Mouse (Mus musculus) limb, embryonic 14.5 days (tissue): Measurements from ENCODE around the gene Mettl3. TPM values are rescaled to one million over a fixed set of nuclear protein-coding genes. Genes with fewer than 3 reads are reported as not detected.
"Not testable (repeated sequence)": the region's sequence is repeated elsewhere in the genome, so short reads cannot be mapped to it uniquely, and the experiment has no call there.

Experiments used
- ATAC-seq: fragments of 200-750 bp; cut with Nextera tagmentation; 2 replicates; pipeline ENCODE4 v1.8.0; 2017; ENCODE audit warnings: low read depth, moderate number of reproducible peaks, moderate TSS enrichment; ENCODE audit not compliant: low FRiP score
- DNase-seq: peaks from one replicate; pipeline ENCODE4 v3.0.0-alpha.2; 2015; ENCODE audit warnings: low spot score
- H3K27ac ChIP-seq: fragments of 300-500 bp; sonication (generic); replicated peaks from 2 replicates; pipeline ENCODE4 v1.5.1; 2014; ENCODE audit warnings: low read depth, mild to moderate bottlenecking, low read length, moderate library complexity, mixed read lengths
- H3K27me3 ChIP-seq: fragments of 300-500 bp; sonication (generic); 2 replicates; pipeline ENCODE4 v1.6.1; 2014; ENCODE audit warnings: low read length, mixed read lengths; ENCODE audit not compliant: control insufficient read depth, insufficient read depth
- H3K36me3 ChIP-seq: fragments of 300-500 bp; sonication (generic); 2 replicates; pipeline ENCODE4 v1.6.1; 2014; ENCODE audit warnings: mild to moderate bottlenecking, low read length, moderate library complexity, mixed read lengths; ENCODE audit not compliant: control insufficient read depth, insufficient read depth
- H3K4me1 ChIP-seq: fragments of 300-500 bp; sonication (generic); 2 replicates; pipeline ENCODE4 v1.6.1; 2014; ENCODE audit warnings: antibody characterized with exemption, low read length, mixed read lengths; ENCODE audit not compliant: control insufficient read depth, insufficient read depth
- H3K4me2 ChIP-seq: fragments of 300-500 bp; sonication (generic); replicated peaks from 2 replicates; pipeline ENCODE4 v1.6.1; 2014; ENCODE audit warnings: low read depth, mild to moderate bottlenecking, low read length, moderate library complexity; ENCODE audit not compliant: severe bottlenecking
- H3K4me3 ChIP-seq: fragments of 300-500 bp; sonication (generic); replicated peaks from 2 replicates; pipeline ENCODE4 v1.5.1; 2014; ENCODE audit warnings: low read length
- H3K9ac ChIP-seq: fragments of 300-500 bp; sonication (generic); 2 replicates; pipeline ENCODE4 v1.6.1; 2014; ENCODE audit warnings: mild to moderate bottlenecking, low read depth, low read length, moderate library complexity; ENCODE audit not compliant: severe bottlenecking
- H3K9me3 ChIP-seq: fragments of 300-500 bp; sonication (generic); 2 replicates; pipeline ENCODE4 v1.6.1; 2016; ENCODE audit warnings: low read length; ENCODE audit not compliant: control insufficient read depth
- POLR2A ChIP-seq: fragments of 200-500 bp; IDR thresholded peaks from 2 replicates; pipeline ENCODE4 v1.8.0; 2012; ENCODE audit warnings: inconsistent platforms, mild to moderate bottlenecking, moderate library complexity, borderline replicate concordance; ENCODE audit not compliant: insufficient read depth, insufficient read length; ENCODE audit errors: extremely low read depth
- WGBS: fragments of 180-500 bp; shearing (Covaris S2); extraction: QIAGEN DNeasy Blood & Tissue Kit; methylation state at CpG from one replicate; pipeline ENCODE4 v1.1.7; 2014; 5-methylcytosine and 5-hydroxymethylcytosine counted together
- polyA plus RNA-seq, 2 experiments: library from polyadenylated mRNA; depleted of rRNA in 1 of 2; stranded (reverse) in 1 of 2; unstranded in 1 of 2; fragments of >200 nt; fragmentation: Nextera tagmentation in 1 of 2; extraction: Ambion mirVana in 1 of 2; gene quantifications; 2 replicates each; pipeline versions ENCODE4 v1.2.1 to v1.2.3; 2012 to 2014

The Mettl3 gene
- polyA plus RNA-seq, 2 experiments, result 36.7 to 41.9 TPM

GRCm38 (mm10) chr14:52315792-52316440 lies 11.0 kb upstream of the Mettl3 start:
- peaks cover 13% of the 10 kb centered on the region for H3K4me1 ChIP-seq
- TF ChIP-seq POLR2A, result peak; percentile 71; the same call in 1 of the 2 replicates
- no peaks in the 10 kb centered on the region for H3K9me3 ChIP-seq
- peak overlapping the region; percentile 92 for H3K9ac ChIP-seq
- under 1% methylated on average over 35 of the region's 41 CpGs for WGBS
- peak overlapping the region; percentile 88 for H3K27ac ChIP-seq
- H3K27me3 ChIP-seq, result no peaks in the 10 kb centered on the region
- H3K4me2 ChIP-seq, result peak overlapping the region; percentile 77
- H3K4me3 ChIP-seq, result peak overlapping the region; percentile 86
- ATAC-seq (peak; percentile 84), DNase-seq (peak; percentile 76)
- peaks cover 39% of the 10 kb centered on the region for H3K36me3 ChIP-seq

GRCm38 (mm10) chr14:52315283-52315780 lies 10.4 kb upstream of the Mettl3 start:
- no peak for TF ChIP-seq POLR2A
- Histone ChIP-seq H3K36me3 (peaks cover 44% of the 10 kb centered on the region), H3K9me3 (no peaks in the 10 kb centered on the region), H3K27me3 (no peaks in the 10 kb centered on the region), H3K4me1 (peaks cover 13% of the 10 kb centered on the region), H3K4me2 (peak overlapping the region; percentile 77), H3K9ac (peak overlapping the region; percentile 92), H3K27ac (peak overlapping the region; percentile 88), H3K4me3 (peak overlapping the region; percentile 86)
- ATAC-seq (0 out of 2 replicates have a peak, but pooled peaks have one; percentile 3), DNase-seq (no peak)
- WGBS, result 6% methylated on average over 17 of the region's 17 CpGs

DNA sequence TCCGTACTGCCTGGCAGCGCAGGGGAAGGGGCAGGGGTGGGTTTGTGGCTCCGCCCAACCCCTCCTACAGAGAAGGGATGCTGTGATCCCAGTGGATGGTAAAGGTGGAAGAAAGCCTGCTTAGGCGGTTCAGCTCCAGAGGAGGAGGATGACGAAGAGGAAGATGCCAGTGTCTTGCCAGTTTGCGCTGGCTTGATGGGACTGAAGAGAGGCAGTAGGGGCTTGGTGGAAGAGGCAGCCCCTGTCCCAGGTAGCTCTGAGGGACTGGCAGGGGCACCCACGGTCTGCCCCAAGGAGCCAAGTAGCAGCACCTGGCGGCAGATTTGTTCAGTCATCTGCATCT lies 9.9 kb upstream of the Mettl3 start:
- ATAC-seq, result no peak
- Histone ChIP-seq H3K9ac (0 out of 2 replicates have a peak overlapping the region, but pooled peaks have one; percentile 92), H3K27me3 (no peaks in the 10 kb centered on the region), H3K4me2 (peak overlapping the region; percentile 77), H3K9me3 (no peaks in the 10 kb centered on the region), H3K4me3 (peak overlapping the region; percentile 86), H3K27ac (no peak overlapping the region), H3K36me3 (peaks cover 46% of the 10 kb centered on the region), H3K4me1 (peaks cover 13% of the 10 kb centered on the region)
- TF ChIP-seq POLR2A, result no peak
- 51% methylated on average over 8 of the region's 8 CpGs for WGBS
- DNase-seq, result no peak

DNA sequence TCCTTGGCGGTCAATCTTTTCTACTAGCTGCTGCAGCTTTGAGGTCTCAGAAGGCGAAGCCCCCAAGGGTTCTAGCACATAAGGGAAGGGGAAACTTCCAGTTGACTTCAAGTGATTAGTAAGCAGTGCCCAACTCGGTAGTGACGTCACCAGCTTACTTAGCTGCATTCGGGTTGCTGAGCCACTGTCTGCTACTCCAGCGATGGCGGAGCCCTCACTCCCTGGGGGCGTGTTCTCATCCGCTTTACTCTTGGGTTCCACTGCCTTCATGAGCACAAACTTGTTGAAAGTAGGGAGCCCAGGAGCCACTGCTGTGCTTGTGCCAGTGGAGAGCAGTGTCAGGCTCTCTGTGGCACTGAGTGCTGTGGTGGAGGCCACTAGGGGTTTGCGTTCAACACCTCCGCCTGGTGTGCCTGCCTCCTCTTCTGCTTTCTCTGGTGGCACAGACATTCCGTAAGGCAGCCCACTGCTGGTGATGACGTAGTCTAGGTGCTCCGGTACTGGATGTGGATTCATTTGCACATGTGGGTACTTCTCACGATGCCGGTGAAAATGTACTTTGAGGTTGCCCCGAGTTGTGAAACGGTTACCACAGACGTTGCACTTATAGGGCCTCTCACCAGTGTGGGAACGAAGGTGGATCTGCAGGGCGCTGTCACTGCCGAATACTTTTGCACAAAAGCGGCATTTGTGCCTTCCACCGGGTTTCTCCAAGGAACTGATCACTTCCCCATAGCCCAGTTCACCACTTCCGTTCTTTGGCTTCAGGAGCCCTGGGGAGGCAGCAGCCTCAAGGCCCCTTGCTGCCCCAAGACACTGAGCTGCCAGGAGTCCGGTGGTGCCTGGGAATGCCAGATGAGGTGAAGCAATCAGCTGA lies 9.2 kb upstream of the Mettl3 start:
- no peak overlapping the region for H3K27ac ChIP-seq
- no peak overlapping the region for H3K4me3 ChIP-seq
- H3K9ac ChIP-seq, result no peak overlapping the region
- DNase-seq, result no peak
- peaks cover 13% of the 10 kb centered on the region for H3K4me1 ChIP-seq
- TF ChIP-seq POLR2A, result no peak
- H3K27me3 ChIP-seq, result no peaks in the 10 kb centered on the region
- H3K36me3 ChIP-seq, result peaks cover 51% of the 10 kb centered on the region
- H3K4me2 ChIP-seq, result peak overlapping the region; percentile 77
- no peaks in the 10 kb centered on the region for H3K9me3 ChIP-seq
- 85% methylated on average over 26 of the region's 26 CpGs for WGBS
- ATAC-seq, result no peak

GRCm38 (mm10) chr14:52310906-52311305 lies 6.0 kb upstream of the Mettl3 start:
- ATAC-seq, result no peak
- H3K4me1 ChIP-seq, result peaks cover 6% of the 10 kb centered on the region
- H3K9me3 ChIP-seq, result no peaks in the 10 kb centered on the region
- DNase-seq, result no peak
- peaks cover 54% of the 10 kb centered on the region for H3K36me3 ChIP-seq
- H3K27ac ChIP-seq, result no peak overlapping the region
- H3K27me3 ChIP-seq, result no peaks in the 10 kb centered on the region
- WGBS, result 93% methylated on average over 2 of the region's 2 CpGs
- no peak for TF ChIP-seq POLR2A
- H3K4me2 ChIP-seq, result no peak overlapping the region
- H3K4me3 ChIP-seq, result no peak overlapping the region
- H3K9ac ChIP-seq, result no peak overlapping the region

- H3K27ac ChIP-seq, H3K4me2 ChIP-seq, H3K9me3 ChIP-seq, H3K27me3 ChIP-seq, H3K4me1 ChIP-seq, H3K4me3 ChIP-seq, DNase-seq, H3K9ac ChIP-seq, ATAC-seq: not testable (repeated sequence)
- 92% methylated on average over 5 of the region's 6 CpGs for WGBS
- peaks cover 54% of the 10 kb centered on the region for H3K36me3 ChIP-seq
Observed at GRCm38 (mm10) chr14:52310343-52310742, 5.4 kb upstream of the Mettl3 start.
